Mouse (Mus musculus): ENCODE measurements around the gene 4930579G24Rik. TPM values are rescaled to one million over a fixed set of nuclear protein-coding genes. Genes with fewer than 3 reads are reported as not detected.

4930579G24Rik gene
- total RNA-seq, 1 experiment from 2014 or later = 3.9 TPM

Other genes with a start within 250 kb of the 4930579G24Rik start
- gene Fnip2, start 61.3 kb upstream of the 4930579G24Rik start, total RNA-seq (2021) = 7.7 and 8.6 TPM in 2 replicates
- 55.7 and 62.3 TPM in 2 replicates for gene Ppid, start 37.7 kb upstream of the 4930579G24Rik start, total RNA-seq (2021)
- 163 and 173 TPM in 2 replicates for gene Etfdh, start 421 bp downstream of the 4930579G24Rik start, total RNA-seq (2021)
- 0.06 TPM in 1 of 2 replicates, not detected in the other for gene Rxfp1, start 108.8 kb downstream of the 4930579G24Rik start, total RNA-seq (2021)
- 13.9 and 17.2 TPM in 2 replicates for gene Tmem144, start 223.7 kb downstream of the 4930579G24Rik start, total RNA-seq (2021)